Mouse (Mus musculus) megakaryocyte, embryonic 14.5 days (primary cell): ENCODE measurements around the gene Slc35b2.

Experiments
- FLI1 ChIP-seq: IDR thresholded peaks from 2 replicates; pipeline ENCODE4 v1.6.1; 2012; ENCODE audit warnings: low read length, inconsistent platforms, mixed read lengths
- GATA1 ChIP-seq: IDR thresholded peaks from 3 replicates; pipeline ENCODE4 v1.6.1; 2012; ENCODE audit warnings: mixed read lengths, low read length, inconsistent platforms, borderline replicate concordance

DNA sequence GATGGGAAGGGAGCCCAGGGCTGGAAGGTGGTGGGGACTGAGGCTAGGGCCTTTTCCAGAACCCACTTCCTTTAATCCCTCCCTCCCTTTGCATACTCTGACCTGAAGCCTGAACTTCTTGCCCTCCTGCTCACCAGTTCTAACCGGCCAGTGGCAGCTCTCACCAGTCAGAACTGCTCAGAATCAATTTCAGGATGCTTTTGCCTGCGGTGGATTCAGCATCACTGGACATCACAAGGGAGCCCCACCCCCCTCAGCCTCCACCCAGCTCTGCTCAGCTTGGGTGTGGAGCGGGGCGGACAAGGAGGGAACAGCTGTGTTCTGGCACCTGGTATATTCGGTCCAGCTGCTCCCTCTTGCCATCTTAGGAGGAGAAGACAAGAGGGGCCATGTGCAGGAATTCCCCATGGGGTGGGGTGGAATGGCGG is 38.2 kb downstream of the Slc35b2 start, which contains the start of gene Mymx:
- TF ChIP-seq GATA1 (no peak), FLI1 (no peak)
